Mouse (Mus musculus): ENCODE data around the gene Bcas3.

The Bcas3 gene

GRCm38 (mm10) chr11:85380046-85380445 is 27.1 kb downstream of the Bcas3 start:
- no peak for DNase-seq

- DNase-seq: peak; percentile 78
These were observed 29.1 kb downstream of the Bcas3 start for GRCm38 (mm10) chr11:85382055-85382454.

- DNase-seq: no peak
These were observed 31.2 kb downstream of the Bcas3 start for GRCm38 (mm10) chr11:85383975-85384821.

GRCm38 (mm10) chr11:85392179-85392863 is 39.4 kb downstream of the Bcas3 start:
- DNase-seq: peak; percentile 60

GRCm38 (mm10) chr11:85392864-85393220 is 39.9 kb downstream of the Bcas3 start:
- peak; percentile 17 for DNase-seq

- peak; percentile 38 for DNase-seq
These were observed 41.0 kb downstream of the Bcas3 start for GRCm38 (mm10) chr11:85393990-85394389.

GRCm38 (mm10) chr11:85395361-85395760 is 42.4 kb downstream of the Bcas3 start:
- peak; percentile 18 for DNase-seq

GRCm38 (mm10) chr11:85406531-85406930 is 53.6 kb downstream of the Bcas3 start:
- DNase-seq: no peak

- no peak for DNase-seq
These were observed 54.7 kb downstream of the Bcas3 start for GRCm38 (mm10) chr11:85407700-85408099.

- DNase-seq: no peak
These were observed 59.4 kb downstream of the Bcas3 start for GRCm38 (mm10) chr11:85412319-85412718.

- no peak for DNase-seq
These were observed 61.5 kb downstream of the Bcas3 start for GRCm38 (mm10) chr11:85414476-85414875.

GRCm38 (mm10) chr11:85427353-85427752 is 74.4 kb downstream of the Bcas3 start:
- no peak for DNase-seq

GRCm38 (mm10) chr11:85428227-85428626 is 75.3 kb downstream of the Bcas3 start:
- peak; percentile 16 for DNase-seq

GRCm38 (mm10) chr11:85430743-85431448 is 77.9 kb downstream of the Bcas3 start:
- peak; percentile 46 for DNase-seq

- no peak for DNase-seq
These were observed 94.4 kb downstream of the Bcas3 start for GRCm38 (mm10) chr11:85447375-85447774.

- DNase-seq: no peak
These were observed 100.8 kb downstream of the Bcas3 start for GRCm38 (mm10) chr11:85453598-85454304.

- no peak for DNase-seq
These were observed 101.3 kb downstream of the Bcas3 start for GRCm38 (mm10) chr11:85454305-85454682.

GRCm38 (mm10) chr11:85461536-85461935 is 108.6 kb downstream of the Bcas3 start:
- no peak for DNase-seq

- DNase-seq: peak; percentile 65
These were observed 116.6 kb downstream of the Bcas3 start for GRCm38 (mm10) chr11:85469526-85469925.

GRCm38 (mm10) chr11:85470508-85470907 is 117.5 kb downstream of the Bcas3 start:
- DNase-seq: peak; percentile 14

GRCm38 (mm10) chr11:85474326-85474725 is 121.4 kb downstream of the Bcas3 start:
- DNase-seq: peak; percentile 49

GRCm38 (mm10) chr11:85482737-85483467 is 129.9 kb downstream of the Bcas3 start:
- no peak for DNase-seq

Measured in embryo, embryonic 11 days (tissue).